Mouse (Mus musculus) erythroblast, embryonic 14.5 days (primary cell): ENCODE data around the gene Drap1. TPM values are rescaled to one million over a fixed set of nuclear protein-coding genes. Genes with fewer than 3 reads are reported as not detected.

Source experiments
- H3K27me3 ChIP-seq: 2 replicates; pipeline ENCODE4 v1.6.1; 2012; ENCODE audit warnings: inconsistent platforms; ENCODE audit not compliant: control insufficient read depth
- H3K36me3 ChIP-seq: 2 replicates; pipeline ENCODE4 v1.6.1; 2012; ENCODE audit warnings: mild to moderate bottlenecking, inconsistent platforms; ENCODE audit not compliant: control insufficient read depth
- H3K4me1 ChIP-seq: 2 replicates; pipeline ENCODE4 v1.6.1; 2012; ENCODE audit warnings: inconsistent platforms; ENCODE audit not compliant: control insufficient read depth
- H3K4me3 ChIP-seq: replicated peaks from 2 replicates; pipeline ENCODE3; 2012; ENCODE audit warnings: moderate library complexity, mild to moderate bottlenecking, inconsistent platforms
- H3K9me3 ChIP-seq: 2 replicates; pipeline ENCODE4 v1.6.1; 2012; ENCODE audit warnings: low read length, inconsistent platforms, mixed read lengths; ENCODE audit not compliant: control insufficient read depth
- GATA1 ChIP-seq: IDR thresholded peaks from 2 replicates; pipeline ENCODE4 v1.6.1; 2012; ENCODE audit warnings: low read length, inconsistent platforms, mixed read lengths
- TAL1 ChIP-seq: IDR thresholded peaks from 3 replicates; pipeline ENCODE4 v1.6.1; 2012; ENCODE audit warnings: low read length, inconsistent platforms, mixed read lengths
- polyA plus RNA-seq: library from polyadenylated mRNA; stranded (reverse); fragments of >175 nt; gene quantifications from 2 replicates; pipeline ENCODE4 v1.2.3, GENCODE M21; 2012

Gene Drap1
- polyA plus RNA-seq, result 25.1 and 29.2 TPM in 2 replicates

DNA sequence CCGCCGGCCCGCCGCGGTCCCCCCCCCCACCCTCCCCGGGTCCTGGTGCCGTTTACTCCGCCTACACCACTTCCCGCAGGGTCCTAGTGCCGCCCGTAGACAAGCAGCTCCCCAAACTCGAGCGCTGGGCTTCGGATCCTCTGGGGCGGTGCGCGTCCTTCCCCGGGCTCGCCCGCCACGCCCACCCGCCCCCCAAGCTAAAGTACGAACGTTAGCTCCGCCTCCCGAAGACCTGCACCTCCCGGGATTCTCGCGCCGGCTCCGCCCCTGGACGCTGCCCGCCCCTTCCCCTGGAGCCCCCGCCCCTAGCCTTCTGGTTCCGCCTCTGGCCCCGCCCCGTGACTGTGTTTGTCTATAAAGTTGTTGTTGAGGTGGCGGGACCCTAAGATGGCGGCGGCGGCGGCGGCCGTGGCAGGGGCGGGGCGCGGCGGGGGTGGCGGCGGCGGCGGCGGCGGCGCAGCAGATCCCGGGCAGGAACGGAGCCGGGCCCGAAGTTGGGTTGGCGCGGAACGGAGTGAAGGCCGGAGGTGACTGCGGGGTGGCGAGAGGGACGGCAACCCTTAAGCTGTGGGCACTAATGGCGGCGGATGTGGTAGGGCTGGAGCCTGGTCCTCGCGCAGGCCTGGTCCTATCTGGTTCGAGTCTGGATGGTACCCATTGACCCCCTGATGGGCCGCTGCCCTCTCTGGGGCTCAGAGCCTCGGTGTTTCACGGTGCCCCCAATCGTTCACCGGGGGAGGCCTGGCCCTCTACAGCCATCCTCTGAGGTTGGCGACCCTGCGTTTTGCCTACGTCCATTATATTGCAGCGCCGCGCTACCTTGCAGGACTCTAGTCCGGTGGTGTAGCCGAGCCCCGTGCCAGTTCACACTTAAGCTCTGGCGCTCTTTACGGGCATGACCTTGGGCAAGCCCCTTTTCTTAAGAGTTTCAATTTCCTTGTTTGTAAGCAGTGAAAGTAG lies at the start of gene Drap1, which contains the start of gene AI837181:
Gene Drap1 (minus strand): TSS at position 198 of the 960 bp plus-strand sequence.
Gene AI837181 (plus strand): TSS at position 363 of the 960 bp plus-strand sequence.
- TF ChIP-seq GATA1, result no peak
- Histone ChIP-seq H3K4me1 (peaks cover 42% of the 10 kb centered on the region), H3K4me3 (peak within 1 kb of the TSS; percentile 89), H3K9me3 (no peaks in the 10 kb centered on the region), H3K27me3 (no peaks in the 10 kb centered on the region), H3K36me3 (peaks cover 45% of the 10 kb centered on the region)

- Histone ChIP-seq H3K36me3 (no peaks in the 10 kb centered on the region), H3K4me3 (peak within 1 kb of the TSS; percentile 42), H3K9me3 (no peaks in the 10 kb centered on the region; the same call in 1 of the 2 replicates), H3K4me1 (peaks cover 17% of the 10 kb centered on the region), H3K27me3 (peaks cover 54% of the 10 kb centered on the region)
- no peak for TF ChIP-seq GATA1
- TF ChIP-seq TAL1, result no peak
Observed at GRCm38 (mm10) chr19:5473720-5474119, 48.9 kb upstream of the Drap1 start, which contains the start of gene Efemp2. Gene Efemp2, plus strand, starts transcription at chr19:5473954.

DNA sequence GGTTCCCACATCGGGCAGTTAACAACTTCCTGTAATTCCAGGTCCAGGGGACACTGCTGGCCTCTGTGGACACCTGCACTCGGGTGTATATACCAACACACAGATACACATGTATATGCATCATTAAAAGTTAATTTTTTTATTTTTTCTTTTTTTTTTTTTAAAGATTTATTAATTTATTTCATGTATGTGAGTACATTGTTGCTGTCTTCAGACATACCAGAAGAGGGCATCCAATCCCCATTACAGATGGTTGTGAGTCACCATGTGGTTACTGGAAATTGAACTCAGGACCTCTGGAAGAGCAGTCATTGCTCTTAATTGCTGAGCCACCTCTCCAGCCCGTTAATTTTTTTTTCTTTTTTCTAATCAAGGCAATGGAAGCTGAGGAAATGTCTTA lies 48.1 kb upstream of the Drap1 start:
- no peaks in the 10 kb centered on the region; the same call in 1 of the 2 replicates for H3K9me3 ChIP-seq
- no peaks in the 10 kb centered on the region for H3K36me3 ChIP-seq
- no peak for TF ChIP-seq GATA1
- TF ChIP-seq TAL1, result no peak
- no peak overlapping the region for H3K4me3 ChIP-seq
- peaks cover 52% of the 10 kb centered on the region for H3K27me3 ChIP-seq
- peaks cover 17% of the 10 kb centered on the region for H3K4me1 ChIP-seq

GRCm38 (mm10) chr19:5471846-5472245 lies 47.1 kb upstream of the Drap1 start:
- no peak for TF ChIP-seq TAL1
- no peak for TF ChIP-seq GATA1
- H3K9me3 ChIP-seq, result no peaks in the 10 kb centered on the region; the same call in 1 of the 2 replicates
- H3K36me3 ChIP-seq, result peaks cover 5% of the 10 kb centered on the region
- peaks cover 47% of the 10 kb centered on the region for H3K27me3 ChIP-seq
- H3K4me1 ChIP-seq, result peaks cover 17% of the 10 kb centered on the region
- no peak overlapping the region for H3K4me3 ChIP-seq

- Histone ChIP-seq H3K36me3 (peaks cover 39% of the 10 kb centered on the region), H3K4me1 (peaks cover 2% of the 10 kb centered on the region), H3K27me3 (peaks cover 16% of the 10 kb centered on the region), H3K4me3 (no peak within 1 kb of the TSS), H3K9me3 (no peaks in the 10 kb centered on the region)
- no peak for TF ChIP-seq TAL1
- TF ChIP-seq GATA1, result no peak
Observed at GRCm38 (mm10) chr19:5468374-5468773, 43.6 kb upstream of the Drap1 start, which contains the start of gene Ctsw. Gene Ctsw, minus strand, starts transcription at chr19:5468507.

DNA sequence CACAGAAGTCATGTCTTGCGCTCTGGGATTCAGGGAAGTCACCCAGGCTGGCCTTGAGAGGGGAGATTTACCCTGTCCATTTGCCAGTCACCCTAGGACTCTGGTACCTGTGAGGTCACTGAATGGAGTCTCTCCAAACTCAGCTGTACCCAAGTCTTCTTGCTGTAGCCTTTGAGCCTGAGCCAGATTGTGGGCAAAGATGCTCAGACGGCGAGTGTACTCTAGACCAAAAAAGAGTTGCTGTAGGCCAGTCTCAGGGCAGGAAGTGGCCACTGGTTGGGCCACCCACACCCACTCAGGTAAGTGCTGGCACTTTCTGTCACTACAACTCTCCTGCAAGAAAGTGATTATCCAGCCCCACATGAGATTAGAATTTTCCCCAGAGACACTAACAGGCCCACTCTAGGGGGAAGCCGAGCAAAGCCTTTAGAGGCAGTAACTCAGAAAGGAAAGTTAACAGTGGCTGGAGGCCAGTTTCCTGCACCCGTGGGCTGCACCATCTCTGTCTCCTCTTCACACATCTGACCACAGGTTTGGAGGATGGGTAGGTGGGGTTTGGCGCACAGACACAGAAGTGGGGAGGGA lies 42.2 kb upstream of the Drap1 start:
- Histone ChIP-seq H3K9me3 (no peaks in the 10 kb centered on the region), H3K36me3 (peaks cover 50% of the 10 kb centered on the region), H3K4me1 (peaks cover 3% of the 10 kb centered on the region; the same call in 1 of the 2 replicates), H3K27me3 (peaks cover 6% of the 10 kb centered on the region), H3K4me3 (no peak overlapping the region)
- TF ChIP-seq GATA1 (no peak), TAL1 (no peak)

DNA sequence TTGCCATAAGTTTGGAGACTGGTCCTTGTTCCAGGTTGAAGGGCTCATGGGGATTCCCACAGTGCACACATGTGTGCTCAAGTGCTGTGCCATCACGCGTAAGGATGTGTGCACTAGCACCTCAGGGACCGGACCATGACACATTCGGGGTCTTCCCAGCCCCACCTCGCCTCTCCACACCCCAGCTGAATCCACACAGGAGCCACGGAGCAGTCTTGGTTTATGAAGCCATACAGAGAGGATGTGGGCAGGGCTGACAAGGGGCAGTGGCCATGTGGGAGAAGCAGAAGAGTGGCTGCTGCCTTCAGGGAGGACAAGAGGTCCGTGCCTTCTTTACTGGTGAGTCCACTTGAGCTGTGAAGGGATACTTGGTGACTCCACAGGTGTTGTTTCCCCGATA lies 40.3 kb upstream of the Drap1 start:
- H3K27me3 ChIP-seq, result peaks cover 3% of the 10 kb centered on the region
- H3K9me3 ChIP-seq, result no peaks in the 10 kb centered on the region
- peaks cover 18% of the 10 kb centered on the region for H3K4me1 ChIP-seq
- no peak overlapping the region for H3K4me3 ChIP-seq
- TF ChIP-seq GATA1, result no peak
- no peak for TF ChIP-seq TAL1
- peaks cover 50% of the 10 kb centered on the region for H3K36me3 ChIP-seq

DNA sequence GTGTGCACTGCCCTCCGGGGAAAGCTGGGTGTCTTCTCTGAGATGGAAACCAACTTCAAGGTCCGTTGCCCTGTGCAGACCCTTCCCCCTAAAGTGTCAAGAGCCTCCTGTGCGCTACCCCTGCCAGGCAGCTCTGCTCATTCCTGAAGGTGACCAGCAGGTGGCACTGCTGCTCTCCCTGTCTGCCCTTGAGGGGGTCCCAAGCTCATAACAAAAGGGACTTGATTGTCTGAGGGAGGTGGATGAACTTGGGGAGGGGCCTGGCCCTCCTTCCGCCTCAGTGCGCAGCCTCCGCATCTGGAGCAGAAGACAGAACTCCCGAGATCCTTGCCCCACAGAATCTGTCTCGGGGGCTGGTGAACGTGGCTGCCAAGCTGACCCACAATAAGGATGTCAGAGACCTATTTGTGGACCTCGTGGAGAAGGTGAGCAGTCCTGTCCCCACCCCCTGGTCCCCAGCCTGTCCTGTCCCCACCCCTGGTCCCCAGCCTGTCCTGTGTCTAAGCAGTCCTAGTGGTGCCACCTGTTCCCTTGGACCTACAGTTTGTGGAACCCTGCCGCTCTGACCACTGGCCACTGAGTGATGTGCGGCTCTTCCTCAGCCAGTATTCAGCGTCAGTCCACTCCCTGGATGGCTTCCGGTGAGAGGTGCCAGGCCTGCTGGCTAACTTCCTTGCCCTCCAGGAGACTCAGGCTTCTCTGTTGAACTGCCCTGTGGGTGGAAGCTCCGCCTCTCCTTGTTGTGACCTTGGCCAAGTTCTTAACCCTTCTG lies 39.2 kb upstream of the Drap1 start:
- Histone ChIP-seq H3K4me1 (peaks cover 28% of the 10 kb centered on the region), H3K27me3 (no peaks in the 10 kb centered on the region), H3K9me3 (no peaks in the 10 kb centered on the region), H3K4me3 (no peak overlapping the region), H3K36me3 (peaks cover 50% of the 10 kb centered on the region)
- TF ChIP-seq GATA1 (no peak), TAL1 (no peak)

GRCm38 (mm10) chr19:5463212-5463611 lies 38.4 kb upstream of the Drap1 start:
- no peaks in the 10 kb centered on the region for H3K9me3 ChIP-seq
- H3K4me1 ChIP-seq, result peaks cover 34% of the 10 kb centered on the region
- no peak overlapping the region for H3K4me3 ChIP-seq
- H3K36me3 ChIP-seq, result peaks cover 50% of the 10 kb centered on the region
- no peaks in the 10 kb centered on the region; the same call in 1 of the 2 replicates for H3K27me3 ChIP-seq
- TF ChIP-seq TAL1 (no peak), GATA1 (no peak)
